Mouse (Mus musculus) gastrocnemius, postnatal 4 days (tissue): ENCODE measurements around the gene Jkamp. TPM values are rescaled to one million over a fixed set of nuclear protein-coding genes. Genes with fewer than 3 reads are reported as not detected.
"Not testable (repeated sequence)": the region's sequence is repeated elsewhere in the genome, so short reads cannot be mapped to it uniquely, and the experiment has no call there.

Source experiments
- DNase-seq, 2 experiments: peaks; one replicate each; pipeline ENCODE4 v3.0.0; 2021 to 2022; ENCODE audit warnings: low spot score in 2 of 2, mixed read lengths in 2 of 2
- long read RNA-seq, 2 experiments: library from polyadenylated mRNA; stranded (forward); transcript quantifications; one replicate each; pipeline ENCODE4 v2.0.0; 2021
- total RNA-seq, 2 experiments: library from RNA; stranded (reverse); gene quantifications; 2 replicates each; pipeline ENCODE4 v1.2.3; 2021

Gene Jkamp
- total RNA-seq, result 10 to 100 TPM; 20.8 to 23.1 TPM
- long read RNA-seq, experiment 1, transcript Jkamp-202 (7 exons, 1,874 nt), result minor isoform, 8 of 56 reads
- long read RNA-seq, experiment 1, transcript Jkamp-201 (7 exons, 1,292 nt), result major isoform, 40 of 56 reads
- long read RNA-seq, experiment 1, partial matches to known transcripts, result 1 of 56 reads
- long read RNA-seq, experiment 1, other reads (novel, unspliced or antisense), result 6 of 56 reads
- long read RNA-seq, experiment 2, transcript Jkamp-202 (7 exons, 1,874 nt), result minor isoform, 10 of 38 reads
- long read RNA-seq, experiment 2, transcript Jkamp-201 (7 exons, 1,292 nt), result major isoform, 26 of 38 reads
- long read RNA-seq, experiment 2, partial matches to known transcripts, result 1 of 38 reads
- long read RNA-seq, experiment 2, other reads (novel, unspliced or antisense), result 1 of 38 reads

- DNase-seq, result peak; percentile 99 to 100
Observed at GRCm38 (mm10) chr12:72085329-72086165, at the start of gene Jkamp, which contains the start of gene L3hypdh. Jkamp (plus strand) TSS chr12:72085589. L3hypdh (minus strand) TSS chr12:72085439.

- no peak for DNase-seq
Observed at GRCm38 (mm10) chr12:72036097-72036661, 49.2 kb upstream of the Jkamp start.

DNA sequence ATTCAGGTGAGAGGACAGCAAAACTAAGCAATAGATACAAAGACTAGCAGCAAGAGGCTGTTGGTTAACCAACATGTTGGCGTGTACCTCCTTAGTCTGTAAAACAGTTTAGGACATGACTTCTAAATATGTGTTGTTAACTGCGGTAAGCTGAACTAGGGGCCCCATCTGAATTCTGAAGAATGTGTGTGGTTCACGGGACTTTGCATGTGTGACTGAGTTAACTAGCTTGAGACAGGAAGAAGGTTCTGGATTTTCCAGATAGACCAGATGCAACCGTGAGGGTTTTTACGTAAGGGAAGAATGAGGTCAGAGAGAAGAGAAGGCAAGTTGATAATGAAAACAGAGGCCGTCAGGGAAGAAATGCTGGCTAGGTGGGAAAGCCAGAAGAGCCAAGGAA is 48.3 kb upstream of the Jkamp start:
- no peak for DNase-seq

DNA sequence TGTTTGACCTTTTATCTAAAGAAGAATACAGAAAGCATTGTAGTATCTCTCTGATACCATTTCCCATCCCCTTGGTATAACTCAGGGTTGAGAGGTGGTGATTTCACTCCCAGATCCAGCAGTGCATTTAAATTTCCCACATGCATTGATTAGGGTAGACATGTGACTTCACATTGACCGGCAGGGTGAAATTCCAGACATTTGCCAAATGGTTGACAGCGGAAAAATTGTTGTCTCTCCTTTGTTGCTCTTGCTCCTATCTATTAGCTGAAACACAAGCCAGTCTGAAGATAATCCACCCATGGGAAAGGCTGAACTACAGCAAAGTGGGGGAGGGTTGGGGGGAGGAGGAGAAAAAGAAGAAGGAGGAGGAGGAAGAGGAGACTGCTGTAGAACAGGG is 46.5 kb upstream of the Jkamp start:
- no peak for DNase-seq

GRCm38 (mm10) chr12:72039501-72039900 is 45.9 kb upstream of the Jkamp start:
- DNase-seq, result no peak

DNA sequence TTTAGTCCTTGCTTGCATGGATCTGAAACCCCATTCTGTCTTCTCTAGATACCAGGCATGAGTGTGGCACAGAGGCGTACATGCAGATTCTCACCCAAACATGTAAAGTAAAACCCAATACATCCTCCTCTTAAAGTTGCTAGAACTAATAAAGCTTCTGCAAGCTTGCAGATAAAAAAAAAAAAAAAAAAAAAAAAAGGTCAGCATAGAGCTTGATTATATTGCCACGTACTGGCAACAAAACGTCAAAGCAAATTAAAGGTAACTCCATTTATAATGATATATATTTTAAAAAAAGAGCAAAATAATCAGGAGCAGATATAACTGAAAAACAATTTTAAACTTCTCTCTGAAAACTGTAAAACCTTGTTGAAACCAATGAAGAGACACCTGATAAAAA is 44.2 kb upstream of the Jkamp start:
- DNase-seq, result no peak

DNA sequence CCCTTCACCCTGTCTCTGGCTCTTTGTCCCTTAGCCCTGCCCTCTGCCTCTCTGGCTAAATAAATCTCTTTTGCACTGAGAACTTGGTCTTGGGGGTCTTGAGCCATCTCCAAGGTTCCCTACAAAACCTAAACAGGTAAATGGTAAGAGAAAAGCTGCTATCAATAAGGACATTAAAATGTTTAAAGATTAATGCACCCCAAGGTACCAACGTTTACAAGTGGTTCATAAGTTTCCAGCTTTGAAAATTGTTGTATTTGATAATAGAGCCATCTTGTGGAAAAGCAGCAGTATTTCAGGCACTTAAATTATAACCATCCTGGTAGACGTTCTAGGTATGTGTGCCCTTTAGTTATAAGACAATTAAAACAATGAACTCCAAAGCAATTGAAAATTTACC is 37.9 kb upstream of the Jkamp start:
- DNase-seq, result no peak

GRCm38 (mm10) chr12:72050156-72050555 is 35.2 kb upstream of the Jkamp start:
- not testable (repeated sequence) for DNase-seq

- DNase-seq, result no peak
Observed at GRCm38 (mm10) chr12:72050821-72051220, 34.6 kb upstream of the Jkamp start.

GRCm38 (mm10) chr12:72052571-72052970 is 32.8 kb upstream of the Jkamp start:
- no peak for DNase-seq

GRCm38 (mm10) chr12:72053303-72053702 is 32.1 kb upstream of the Jkamp start:
- DNase-seq, result no peak

DNA sequence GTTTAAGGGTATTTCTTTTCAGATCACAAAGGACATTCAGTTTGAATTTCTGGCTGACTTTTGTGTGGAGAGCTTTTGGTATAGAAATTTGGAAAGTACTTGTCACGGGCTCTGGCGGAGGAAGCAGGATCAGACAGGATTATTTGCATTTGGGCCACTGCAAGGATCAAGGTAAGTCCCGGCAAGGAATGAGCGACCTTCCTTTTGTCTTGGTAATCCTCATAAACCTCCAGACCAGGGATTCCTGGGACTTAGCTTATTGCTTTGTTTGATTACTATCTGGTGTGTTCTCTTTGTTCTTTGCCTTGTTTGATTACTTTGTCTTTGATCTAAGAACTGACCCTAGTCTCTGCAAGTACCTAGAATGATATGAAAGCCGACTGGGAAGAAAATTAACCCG is 31.5 kb upstream of the Jkamp start:
- no peak for DNase-seq

DNA sequence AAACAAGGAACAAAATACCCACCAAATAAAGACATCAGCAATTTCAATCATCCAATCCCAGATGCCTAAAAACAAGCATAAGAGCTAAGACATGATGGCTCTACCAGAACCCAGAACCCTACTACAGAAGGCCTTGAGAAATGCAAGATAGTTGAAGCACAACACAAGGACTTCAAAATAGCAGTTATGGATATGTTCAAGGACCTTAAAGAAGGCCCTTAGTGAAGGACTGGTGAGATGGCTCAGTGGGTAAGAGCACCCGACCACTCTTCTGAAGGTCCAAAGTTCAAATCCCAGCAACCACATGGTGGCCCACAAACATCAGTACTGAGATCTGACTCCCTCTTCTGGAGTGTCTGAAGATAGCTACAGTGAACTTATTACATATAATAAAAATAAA is 27.6 kb upstream of the Jkamp start:
- no peak for DNase-seq

GRCm38 (mm10) chr12:72069626-72070326 is 15.6 kb upstream of the Jkamp start:
- no peak for DNase-seq

GRCm38 (mm10) chr12:72070327-72071269 is 14.8 kb upstream of the Jkamp start, which contains the start of gene Gpr135:
Gpr135 (minus strand) TSS chr12:72071125.
- DNase-seq, result peak; percentile 77 to 85

DNA sequence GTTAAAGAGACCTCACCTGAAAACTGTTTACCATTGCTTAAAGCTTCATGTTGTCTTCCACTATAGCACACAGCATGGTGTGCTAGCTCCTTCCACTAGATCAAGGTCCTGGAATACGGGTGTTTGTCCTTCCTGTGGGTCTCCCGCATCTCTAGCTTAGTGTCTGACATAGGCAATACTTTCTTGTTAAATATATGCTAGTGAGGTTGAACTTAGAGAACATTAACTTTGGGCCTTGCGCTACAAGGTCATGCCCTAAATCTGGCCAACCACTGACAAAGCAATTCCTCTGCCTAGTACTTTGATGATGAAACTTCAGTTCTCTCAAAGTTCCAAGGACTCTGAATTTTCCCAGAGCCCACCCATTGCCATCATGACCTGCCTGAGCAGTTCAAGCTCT is 7.1 kb upstream of the Jkamp start:
- no peak for DNase-seq

DNA sequence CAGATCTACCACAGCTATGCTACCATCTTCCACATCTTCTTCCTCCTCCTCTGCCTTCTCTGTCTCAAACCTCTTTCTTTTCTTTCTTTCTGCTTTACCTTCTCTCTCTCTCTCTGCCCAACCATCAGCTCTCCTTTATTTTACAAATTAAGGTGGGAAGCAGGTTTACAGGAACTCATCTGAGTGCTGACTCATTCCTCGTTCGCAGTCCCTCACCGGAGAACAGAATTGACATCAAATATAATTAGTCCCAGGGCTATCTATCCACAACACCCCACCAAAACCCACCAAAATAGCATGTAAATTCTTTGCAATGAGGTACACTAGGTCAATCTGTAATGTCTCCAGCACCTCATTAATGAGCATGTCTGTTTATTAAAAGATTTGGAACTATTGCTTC is 3.4 kb upstream of the Jkamp start:
- DNase-seq, result no peak

DNA sequence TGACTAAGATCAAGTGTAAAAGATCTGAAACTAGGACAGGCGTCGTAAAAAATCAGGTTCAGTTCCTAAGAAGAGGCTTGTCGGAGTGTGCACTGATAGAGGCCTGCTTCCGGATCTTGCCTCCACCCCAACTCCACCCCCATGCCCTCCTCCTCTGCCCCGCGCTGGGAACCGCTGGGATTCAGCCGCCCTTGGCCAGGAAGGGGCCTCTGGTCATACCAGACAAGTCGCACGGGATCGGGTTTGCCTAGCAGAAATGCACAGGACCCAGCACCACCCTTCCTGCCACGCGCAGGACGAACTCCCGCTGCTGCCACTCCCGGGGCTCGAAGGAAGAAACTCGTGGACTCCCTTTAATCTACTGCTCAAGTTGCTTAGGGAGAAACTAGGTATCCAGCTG is 3.0 kb upstream of the Jkamp start:
- peak in 1 of 2 experiments; percentile 18 for DNase-seq

DNA sequence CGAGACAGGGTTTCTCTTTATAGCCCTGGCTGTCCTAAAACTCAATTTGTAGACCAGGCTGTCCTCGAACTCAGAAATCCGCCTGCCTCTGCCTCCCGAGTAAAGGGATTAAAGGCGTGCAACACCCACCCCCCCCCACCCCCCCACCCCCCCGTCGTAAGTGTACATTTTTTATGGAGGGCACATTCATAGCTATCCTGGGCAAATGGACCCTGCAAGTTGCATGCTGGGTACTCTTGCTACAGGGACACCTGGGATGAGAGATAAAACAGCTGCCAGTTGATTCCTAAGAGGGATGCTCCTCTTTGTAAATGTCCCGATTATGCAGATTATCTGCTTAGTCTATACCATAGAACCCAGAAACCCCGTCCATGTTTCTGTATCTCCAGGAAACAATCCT is 2.1 kb upstream of the Jkamp start:
- no peak for DNase-seq
